Mouse (Mus musculus): ENCODE measurements around the gene Misp. TPM values are rescaled to one million over a fixed set of nuclear protein-coding genes. Genes with fewer than 3 reads are reported as not detected.

Misp gene
- polyA plus RNA-seq, 1 experiment from 2014 or later, result 0.59 TPM

DNA sequence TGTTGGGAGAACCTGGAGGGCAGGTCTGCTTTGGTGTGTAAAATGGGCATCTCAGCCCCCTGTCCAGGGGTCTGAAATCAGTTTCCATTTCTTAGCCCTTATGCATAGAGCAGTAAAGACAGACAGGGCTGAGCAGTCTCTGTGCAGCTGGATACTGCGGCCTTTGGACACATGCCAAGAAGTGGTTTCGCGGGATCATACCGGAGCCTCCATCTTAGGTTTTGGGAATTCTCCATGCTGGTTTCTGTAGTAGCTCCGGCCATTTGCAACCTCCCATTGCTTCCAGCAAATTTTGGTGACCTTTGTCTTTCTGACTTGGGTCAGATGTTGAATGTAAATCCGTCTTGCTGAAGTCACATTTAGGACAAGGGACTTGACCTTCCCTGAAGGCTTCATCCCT lies 22.7 kb downstream of the Misp start:
- H3K27me3 ChIP-seq (replicated peaks; ENCODE audit: control insufficient read depth, insufficient read depth, low read length), result no peaks in the 10 kb centered on the region
- H3K4me3 ChIP-seq (ENCODE audit: low read length), result no peak overlapping the region
- no peaks in the 10 kb centered on the region for H3K9me3 ChIP-seq (ENCODE audit: control insufficient read depth, low read length)
- no peaks in the 10 kb centered on the region for H3K36me3 ChIP-seq (ENCODE audit: control insufficient read depth, insufficient read depth, low read length)
- peaks cover 9% of the 10 kb centered on the region for H3K4me1 ChIP-seq (ENCODE audit: control insufficient read depth, insufficient read depth, low read depth, low read length)
- no peak overlapping the region for H3K9ac ChIP-seq (ENCODE audit: low read depth, low read length)
- H3K27ac ChIP-seq (ENCODE audit: low read depth, low read length), result no peak overlapping the region
- H3K4me2 ChIP-seq (ENCODE audit: low read length), result no peak overlapping the region
- WGBS, result 41% methylated on average over 6 of the region's 6 CpGs
- no peak for ATAC-seq

DNA sequence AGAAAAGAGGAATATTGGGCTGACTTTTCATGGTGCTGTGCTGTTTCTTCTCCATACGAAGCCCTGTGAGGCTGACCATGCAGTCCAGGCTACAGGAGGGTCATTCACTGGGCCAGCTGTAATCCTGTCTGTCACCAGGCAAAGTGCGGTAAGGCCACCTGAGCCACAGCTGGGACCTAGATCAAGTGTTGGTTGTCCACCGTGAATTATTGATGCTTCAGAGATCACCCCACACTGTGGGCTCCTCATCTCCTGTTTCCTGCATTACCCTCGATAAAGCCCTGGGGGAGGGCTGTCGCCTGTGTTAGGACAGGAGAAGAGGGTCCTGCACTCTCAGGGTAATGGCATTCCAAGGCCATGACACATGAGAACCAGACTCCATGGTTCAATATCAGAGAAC lies 25.8 kb downstream of the Misp start:
- ATAC-seq, result no peak
- H3K27ac ChIP-seq (ENCODE audit: low read depth, low read length), result no peak overlapping the region
- peaks cover 5% of the 10 kb centered on the region for H3K4me1 ChIP-seq (ENCODE audit: control insufficient read depth, insufficient read depth, low read depth, low read length)
- H3K4me2 ChIP-seq (ENCODE audit: low read length), result no peak overlapping the region
- H3K9me3 ChIP-seq (ENCODE audit: control insufficient read depth, low read length), result no peaks in the 10 kb centered on the region
- 74% methylated on average over 5 of the region's 5 CpGs for WGBS
- H3K4me3 ChIP-seq (ENCODE audit: low read length), result no peak overlapping the region
- H3K9ac ChIP-seq (ENCODE audit: low read depth, low read length), result no peak overlapping the region
- H3K27me3 ChIP-seq (replicated peaks; ENCODE audit: control insufficient read depth, insufficient read depth, low read length), result no peaks in the 10 kb centered on the region
- H3K36me3 ChIP-seq (ENCODE audit: control insufficient read depth, insufficient read depth, low read length), result no peaks in the 10 kb centered on the region

DNA sequence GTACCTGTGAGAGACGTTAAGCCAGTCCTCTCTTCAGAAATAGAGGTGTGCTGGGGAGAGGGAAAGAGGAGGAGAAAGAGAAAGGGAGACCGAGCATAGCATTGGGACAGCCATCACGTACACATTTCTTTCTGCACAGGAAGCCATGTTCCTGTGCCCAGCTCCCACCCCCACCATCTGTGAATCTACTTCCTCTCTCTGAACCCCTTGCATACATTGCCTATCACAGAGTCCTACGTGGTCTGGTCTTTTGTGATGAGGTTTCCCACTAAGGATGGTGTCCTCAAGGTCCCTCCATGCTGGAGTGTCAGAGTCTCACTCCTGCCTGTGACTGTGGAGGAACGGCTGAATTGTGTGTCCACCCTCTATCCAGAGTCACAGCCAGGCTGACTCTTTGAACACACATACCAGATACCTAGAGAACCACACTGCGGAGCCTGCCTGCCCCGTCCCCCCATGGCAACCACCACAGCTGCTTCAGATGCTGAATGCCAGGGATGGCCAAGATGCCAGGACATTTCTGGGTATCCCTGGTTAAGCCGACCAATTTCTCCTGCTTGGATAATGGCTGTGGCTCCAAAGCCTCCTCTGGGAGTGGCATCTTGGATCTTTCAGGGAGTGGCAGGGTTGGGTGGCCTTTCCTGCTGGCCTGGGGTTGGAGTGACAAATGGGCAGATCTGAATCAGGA lies 29.3 kb downstream of the Misp start:
- no peak for ATAC-seq
- no peaks in the 10 kb centered on the region for H3K36me3 ChIP-seq (ENCODE audit: control insufficient read depth, insufficient read depth, low read length)
- no peaks in the 10 kb centered on the region for H3K27me3 ChIP-seq (replicated peaks; ENCODE audit: control insufficient read depth, insufficient read depth, low read length)
- peaks cover 18% of the 10 kb centered on the region for H3K4me1 ChIP-seq (ENCODE audit: control insufficient read depth, insufficient read depth, low read depth, low read length)
- WGBS, result 79% methylated on average over 8 of the region's 8 CpGs
- no peak overlapping the region for H3K27ac ChIP-seq (ENCODE audit: low read depth, low read length)
- H3K4me3 ChIP-seq (ENCODE audit: low read length), result no peak overlapping the region
- H3K9ac ChIP-seq (ENCODE audit: low read depth, low read length), result no peak overlapping the region
- no peak overlapping the region for H3K4me2 ChIP-seq (ENCODE audit: low read length)
- H3K9me3 ChIP-seq (ENCODE audit: control insufficient read depth, low read length), result no peaks in the 10 kb centered on the region

GRCm38 (mm10) chr10:79851653-79852052 lies 30.9 kb downstream of the Misp start:
- Histone ChIP-seq H3K27me3 (replicated peaks; ENCODE audit: control insufficient read depth, insufficient read depth, low read length) (no peaks in the 10 kb centered on the region), H3K9ac (ENCODE audit: low read depth, low read length) (peak overlapping the region; percentile 68)
- 82% methylated on average over 3 of the region's 3 CpGs for WGBS

DNA sequence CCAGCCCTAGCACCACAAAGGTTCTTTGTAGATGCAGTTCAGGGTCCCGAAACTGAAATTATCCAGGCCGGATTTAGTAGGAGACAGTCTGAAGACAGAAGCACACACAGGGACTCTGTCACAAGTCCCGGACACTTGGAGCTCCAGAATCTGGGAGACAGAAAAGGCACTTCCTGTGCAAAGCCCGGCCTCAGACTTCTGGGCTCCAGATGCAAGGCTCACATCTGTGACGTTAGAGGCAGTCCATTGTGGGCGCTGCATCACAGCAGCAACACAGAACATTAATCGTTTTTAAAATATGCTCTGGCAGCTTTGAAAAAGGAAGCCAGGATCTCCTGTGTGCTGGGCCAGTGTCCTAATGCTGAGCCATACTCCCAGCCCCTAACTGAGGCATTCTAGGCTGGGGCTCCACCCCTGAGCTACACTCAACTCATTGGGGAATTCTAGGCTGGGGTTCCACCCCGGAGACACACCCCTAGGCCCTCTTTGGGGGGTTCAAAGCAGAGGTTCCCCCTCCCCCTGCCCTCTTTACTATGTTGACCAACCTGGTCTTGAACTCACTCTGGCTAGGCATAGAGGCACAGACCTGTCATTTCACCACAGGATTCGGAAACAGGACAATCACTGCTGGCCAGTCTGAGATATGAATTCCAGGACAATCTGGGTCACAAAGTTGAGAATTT lies 31.5 kb downstream of the Misp start:
- Histone ChIP-seq H3K27me3 (replicated peaks; ENCODE audit: control insufficient read depth, insufficient read depth, low read length) (no peaks in the 10 kb centered on the region), H3K36me3 (ENCODE audit: control insufficient read depth, insufficient read depth, low read length) (no peaks in the 10 kb centered on the region), H3K9ac (ENCODE audit: low read depth, low read length) (peak overlapping the region; percentile 68), H3K4me3 (ENCODE audit: low read length) (peak overlapping the region; percentile 93), H3K4me2 (ENCODE audit: low read length) (peak overlapping the region; percentile 55), H3K27ac (ENCODE audit: low read depth, low read length) (peak overlapping the region; percentile 99), H3K9me3 (ENCODE audit: control insufficient read depth, low read length) (no peaks in the 10 kb centered on the region), H3K4me1 (ENCODE audit: control insufficient read depth, insufficient read depth, low read depth, low read length) (peaks cover 36% of the 10 kb centered on the region)
- ATAC-seq, result no peak
- WGBS, result 53% methylated on average over 9 of the region's 9 CpGs

More at GRCm38 (mm10) chr10:79851653-79852052, 30.9 kb downstream of the Misp start:
- Histone ChIP-seq H3K36me3 (ENCODE audit: control insufficient read depth, insufficient read depth, low read length) (no peaks in the 10 kb centered on the region), H3K4me2 (ENCODE audit: low read length) (0 out of 2 replicates have a peak overlapping the region, but pooled peaks have one; percentile 1), H3K9me3 (ENCODE audit: control insufficient read depth, low read length) (no peaks in the 10 kb centered on the region), H3K27ac (ENCODE audit: low read depth, low read length) (peak overlapping the region; percentile 99), H3K4me3 (ENCODE audit: low read length) (no peak overlapping the region), H3K4me1 (ENCODE audit: control insufficient read depth, insufficient read depth, low read depth, low read length) (peaks cover 30% of the 10 kb centered on the region)
- no peak for ATAC-seq

DNA sequence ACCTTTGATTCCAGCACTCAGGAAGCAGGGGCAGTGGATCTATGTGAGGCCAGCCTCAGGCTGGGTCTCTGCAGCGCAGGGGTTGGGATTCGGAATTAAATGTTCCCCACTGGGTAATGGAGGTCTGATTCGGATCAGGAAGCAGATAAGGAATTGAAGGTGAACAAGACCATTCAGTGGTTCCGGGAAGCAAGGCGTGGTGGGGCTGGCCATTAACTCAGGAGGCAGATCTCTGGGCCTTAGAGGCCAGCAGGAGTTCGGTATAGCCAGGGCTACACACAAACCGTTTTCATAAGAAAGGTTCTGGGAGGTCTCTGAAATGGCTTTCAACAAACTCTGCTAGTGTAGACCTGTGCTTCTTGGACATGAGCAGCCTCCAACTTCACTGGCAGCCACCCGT lies 32.0 kb downstream of the Misp start:
- Histone ChIP-seq H3K9ac (ENCODE audit: low read depth, low read length) (peak overlapping the region; percentile 68), H3K36me3 (ENCODE audit: control insufficient read depth, insufficient read depth, low read length) (no peaks in the 10 kb centered on the region), H3K27ac (ENCODE audit: low read depth, low read length) (peak overlapping the region; percentile 99), H3K4me1 (ENCODE audit: control insufficient read depth, insufficient read depth, low read depth, low read length) (peaks cover 42% of the 10 kb centered on the region), H3K9me3 (ENCODE audit: control insufficient read depth, low read length) (no peaks in the 10 kb centered on the region), H3K27me3 (replicated peaks; ENCODE audit: control insufficient read depth, insufficient read depth, low read length) (no peaks in the 10 kb centered on the region), H3K4me2 (ENCODE audit: low read length) (peak overlapping the region; percentile 55), H3K4me3 (ENCODE audit: low read length) (peak overlapping the region; percentile 93)
- ATAC-seq, result no peak
- WGBS, result 14% methylated on average over 8 of the region's 8 CpGs

DNA sequence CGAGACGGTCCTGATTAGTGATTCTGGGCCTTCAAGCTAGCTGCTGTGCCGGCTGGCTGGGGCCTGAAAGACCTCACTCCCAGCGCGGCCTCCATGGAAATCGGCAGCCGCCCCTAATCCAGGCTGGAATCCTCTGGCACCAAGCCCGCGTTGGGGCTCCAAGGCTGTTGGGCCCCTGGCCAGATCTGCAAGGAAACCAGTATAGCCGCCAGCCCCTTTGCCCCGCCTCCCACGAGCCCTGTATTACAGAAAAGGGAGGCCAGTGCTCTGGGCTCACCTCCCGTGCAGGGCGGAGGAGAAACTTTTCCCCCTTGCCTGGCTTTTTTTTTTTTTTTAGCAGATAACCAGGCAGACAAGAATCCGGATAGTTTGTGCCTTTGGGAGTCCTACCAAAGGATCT lies 32.6 kb downstream of the Misp start:
- H3K4me3 ChIP-seq (ENCODE audit: low read length), result peak overlapping the region; percentile 93

GRCm38 (mm10) chr10:79853860-79854795 lies 33.3 kb downstream of the Misp start, which contains the start of gene Ptbp1:
Gene Ptbp1, plus strand, starts transcription at chr10:79854427.
- Histone ChIP-seq H3K36me3 (ENCODE audit: control insufficient read depth, insufficient read depth, low read length) (peaks cover under 1% of the 10 kb centered on the region), H3K4me1 (ENCODE audit: control insufficient read depth, insufficient read depth, low read depth, low read length) (peaks cover 54% of the 10 kb centered on the region), H3K27me3 (replicated peaks; ENCODE audit: control insufficient read depth, insufficient read depth, low read length) (no peaks in the 10 kb centered on the region), H3K9ac (ENCODE audit: low read depth, low read length) (peak within 1 kb of the TSS; percentile 97), H3K4me2 (ENCODE audit: low read length) (peak within 1 kb of the TSS; percentile 76), H3K9me3 (ENCODE audit: control insufficient read depth, low read length) (no peaks in the 10 kb centered on the region), H3K4me3 (ENCODE audit: low read length) (peak within 1 kb of the TSS; percentile 93), H3K27ac (ENCODE audit: low read depth, low read length) (peak within 1 kb of the TSS; percentile 100)
- ATAC-seq, result peak; percentile 95
- WGBS, result under 1% methylated on average over 74 of the region's 75 CpGs

More for the DNA sequence above, 32.6 kb downstream of the Misp start:
- WGBS, result under 1% methylated on average over 15 of the region's 15 CpGs
- Histone ChIP-seq H3K36me3 (ENCODE audit: control insufficient read depth, insufficient read depth, low read length) (no peaks in the 10 kb centered on the region), H3K27ac (ENCODE audit: low read depth, low read length) (peak overlapping the region; percentile 99), H3K27me3 (replicated peaks; ENCODE audit: control insufficient read depth, insufficient read depth, low read length) (no peaks in the 10 kb centered on the region), H3K4me1 (ENCODE audit: control insufficient read depth, insufficient read depth, low read depth, low read length) (peaks cover 47% of the 10 kb centered on the region), H3K9me3 (ENCODE audit: control insufficient read depth, low read length) (no peaks in the 10 kb centered on the region), H3K9ac (ENCODE audit: low read depth, low read length) (peak overlapping the region; percentile 68), H3K4me2 (ENCODE audit: low read length) (peak overlapping the region; percentile 55)
- peak; percentile 43 for ATAC-seq

Measured in hindbrain, embryonic 16.5 days (tissue).